Mouse (Mus musculus) kidney, postnatal 14 days (tissue): Measurements from ENCODE around the gene Trak1.

ENCODE experiments used
- DNase-seq: peaks from one replicate; pipeline ENCODE4 v3.0.0; 2022; ENCODE audit warnings: mixed read lengths

Gene Trak1

DNA sequence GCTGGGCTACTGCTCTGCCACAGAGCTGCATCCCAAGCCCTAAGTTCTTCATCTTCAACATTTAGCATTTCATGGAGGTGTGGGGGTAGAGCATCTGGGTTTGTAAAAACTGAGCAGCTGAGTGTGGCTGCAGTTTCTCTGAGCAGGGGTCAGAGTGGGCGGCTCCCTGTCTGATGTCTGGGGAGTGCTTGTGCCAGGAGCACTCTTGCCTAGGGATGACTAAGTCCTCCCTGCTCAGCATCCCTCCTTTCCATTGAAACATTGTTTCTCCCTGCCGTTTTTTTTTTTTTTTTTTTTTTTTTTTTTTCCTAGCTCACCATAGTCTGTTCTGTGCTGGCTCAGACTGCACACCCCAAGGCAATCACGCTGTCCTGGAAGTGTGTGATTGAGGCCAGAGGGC is 53.3 kb downstream of the Trak1 start:
- DNase-seq: no peak

- DNase-seq: no peak
Observed at GRCm38 (mm10) chr9:121351388-121352078, 54.2 kb downstream of the Trak1 start.

- DNase-seq: no peak
Observed at GRCm38 (mm10) chr9:121352131-121352606, 54.9 kb downstream of the Trak1 start.

- DNase-seq: no peak
Observed at GRCm38 (mm10) chr9:121352726-121353125, 55.4 kb downstream of the Trak1 start.

DNA sequence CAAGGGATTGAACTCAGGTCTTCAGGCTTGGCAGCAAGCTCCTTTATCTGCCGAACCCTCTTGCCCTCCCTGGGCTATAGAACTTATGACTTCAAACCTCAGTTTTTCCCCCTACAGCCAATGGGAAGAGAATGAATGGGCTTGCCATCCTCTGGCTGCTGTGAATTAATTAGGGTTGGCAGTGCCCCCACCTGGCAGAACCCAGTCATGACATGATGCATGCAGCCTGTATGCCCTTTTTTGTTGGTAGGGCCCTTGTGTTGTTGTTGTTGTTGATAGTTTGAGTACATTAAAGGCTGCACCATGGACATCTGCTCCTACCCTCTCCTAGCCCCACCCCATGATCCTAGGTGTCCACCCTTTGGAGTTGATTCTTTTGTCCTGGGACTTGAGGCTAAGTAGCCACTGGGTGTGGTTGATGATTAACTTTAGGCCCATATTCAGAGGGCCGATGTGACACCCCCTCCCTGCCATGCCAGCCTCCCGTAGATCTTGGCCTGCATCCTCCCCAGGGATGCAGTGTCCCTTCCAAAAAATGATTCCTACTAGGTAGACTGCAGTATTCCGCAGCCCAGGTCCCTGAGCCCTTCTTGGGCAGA is 57.6 kb downstream of the Trak1 start:
- DNase-seq: no peak

- peak; percentile 54 for DNase-seq
Observed at GRCm38 (mm10) chr9:121355431-121356141, 58.3 kb downstream of the Trak1 start.

DNA sequence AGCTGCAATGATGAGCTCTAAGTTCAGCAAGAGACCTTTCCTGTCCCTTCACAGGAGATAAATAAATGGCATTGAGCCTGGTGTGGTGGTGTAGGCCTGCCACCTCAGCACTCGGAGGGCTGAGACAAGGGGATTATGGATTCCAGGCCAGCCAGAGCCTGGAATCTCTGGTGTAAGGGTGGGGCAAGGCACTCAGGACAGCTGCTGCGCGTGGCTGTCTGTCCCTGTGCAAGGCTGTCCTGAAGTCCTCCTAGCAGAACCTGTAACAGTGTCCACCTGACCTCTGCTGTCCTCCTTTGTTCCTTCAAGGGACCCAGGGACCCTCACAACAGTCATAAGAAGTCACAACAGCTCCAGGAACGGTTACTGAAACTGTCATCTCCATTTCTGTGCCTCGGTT is 59.8 kb downstream of the Trak1 start:
- DNase-seq: no peak

DNA sequence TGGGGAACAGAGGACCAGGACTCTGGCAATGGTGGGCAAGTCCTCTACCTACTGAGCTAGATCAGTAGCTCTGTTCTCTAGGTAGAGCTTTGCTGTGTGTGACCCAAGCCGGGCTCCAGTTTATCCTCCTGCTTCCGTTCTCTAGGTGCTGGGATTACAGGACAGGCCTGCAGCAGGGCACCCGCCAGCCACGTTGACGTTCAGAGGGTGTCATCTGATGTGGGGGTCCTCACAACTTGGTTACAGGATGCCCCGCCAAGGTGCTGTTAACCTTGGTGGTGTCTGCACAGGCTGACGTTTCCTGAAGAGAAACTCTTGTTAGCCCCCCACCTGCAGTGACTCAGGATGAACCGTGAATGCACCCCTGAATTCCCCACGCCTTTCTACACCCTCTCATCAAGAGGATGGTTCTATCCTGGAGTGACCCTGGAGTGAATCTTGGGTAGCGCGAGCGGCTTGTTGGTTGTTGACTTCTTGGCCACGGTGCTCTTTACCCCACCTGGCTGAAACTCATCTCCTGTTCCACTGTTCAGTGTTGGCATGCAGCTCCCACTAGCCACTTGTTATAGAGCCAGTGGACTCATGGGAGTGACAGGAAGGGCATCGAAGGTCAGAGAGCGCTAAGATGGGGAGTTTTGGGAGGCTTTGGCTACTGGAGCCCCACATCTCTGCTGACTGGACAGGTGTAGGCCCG is 60.4 kb downstream of the Trak1 start:
- no peak for DNase-seq

GRCm38 (mm10) chr9:121358418-121358817 is 61.1 kb downstream of the Trak1 start:
- no peak for DNase-seq

DNA sequence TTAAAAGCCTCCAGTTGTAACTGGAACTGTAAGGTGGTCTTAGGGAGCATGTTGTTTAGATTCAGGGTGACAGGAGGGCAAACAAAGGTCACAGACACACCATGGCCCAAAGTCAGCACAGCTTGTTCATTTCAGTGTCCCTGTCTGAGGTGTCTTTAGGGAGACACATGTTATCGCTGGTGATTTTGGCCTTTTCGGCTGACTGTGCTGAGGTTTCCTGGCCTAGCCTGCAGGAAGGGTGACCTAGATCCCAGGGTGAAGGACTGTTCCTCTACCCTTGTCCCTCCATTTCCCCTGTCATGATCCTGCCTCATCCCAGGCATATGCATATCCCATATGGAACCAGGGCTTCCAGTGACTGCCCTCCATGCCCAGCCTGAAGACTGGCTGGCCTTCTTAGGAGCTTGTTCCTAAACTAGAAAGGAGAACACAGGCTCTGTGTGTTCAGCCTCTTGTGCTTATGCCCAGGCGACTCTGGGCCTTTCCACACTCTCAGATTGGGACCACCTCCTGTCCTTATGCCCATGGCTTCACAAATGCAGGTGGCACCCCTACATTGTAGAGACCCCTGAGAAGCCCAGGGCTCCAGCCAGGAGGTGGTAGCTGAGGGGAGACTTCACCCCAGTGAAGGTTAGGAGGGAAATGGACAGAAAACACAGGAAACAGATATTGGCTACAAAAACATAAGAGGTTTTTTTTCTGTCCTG is 62.1 kb downstream of the Trak1 start:
- no peak for DNase-seq

- DNase-seq: no peak
Observed at GRCm38 (mm10) chr9:121360327-121360954, 63.1 kb downstream of the Trak1 start.

GRCm38 (mm10) chr9:121361010-121361409 is 63.7 kb downstream of the Trak1 start:
- DNase-seq: no peak

DNA sequence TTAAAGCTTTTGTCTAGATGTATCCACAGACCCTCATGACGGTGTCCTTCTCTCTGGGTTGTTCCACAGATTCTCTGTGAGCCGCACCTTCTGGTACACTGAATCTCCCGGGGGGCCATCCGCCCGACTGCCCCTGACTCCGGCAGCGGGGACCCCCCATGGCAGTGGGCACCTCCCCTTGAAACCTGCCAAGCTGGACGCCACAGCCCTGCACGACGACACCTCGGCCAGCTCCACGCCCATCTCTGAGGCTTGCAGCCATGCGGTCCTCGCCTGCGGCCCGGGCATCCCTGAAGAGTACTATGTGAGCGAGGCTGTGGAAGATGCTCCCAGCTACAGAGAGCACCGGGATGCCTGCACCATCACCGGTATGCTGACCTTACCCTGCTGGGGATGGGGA is 66.6 kb downstream of the Trak1 start:
- DNase-seq: no peak

GRCm38 (mm10) chr9:121366135-121366863 is 69.0 kb downstream of the Trak1 start:
- no peak for DNase-seq

GRCm38 (mm10) chr9:121366864-121367245 is 69.6 kb downstream of the Trak1 start:
- no peak for DNase-seq

DNA sequence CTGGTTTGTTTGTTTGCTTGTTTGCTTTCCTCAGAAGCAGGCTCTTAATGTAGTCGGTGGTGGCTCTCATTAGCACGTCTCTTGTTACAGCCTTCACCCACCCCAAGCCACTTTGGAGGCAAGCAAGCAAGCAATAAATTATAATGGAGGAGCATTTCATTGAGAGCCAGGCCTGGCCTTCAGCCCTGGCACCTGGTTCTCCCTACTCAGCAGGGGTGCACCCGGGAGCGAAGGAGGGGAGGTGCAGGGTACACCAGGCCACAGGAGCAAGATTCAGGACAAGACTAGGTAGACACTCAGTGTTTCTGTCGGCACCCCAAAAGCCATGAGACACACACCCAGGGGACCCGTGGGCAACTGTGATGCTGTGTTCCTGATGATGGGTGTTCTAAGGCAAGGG is 72.3 kb downstream of the Trak1 start:
- no peak for DNase-seq

DNA sequence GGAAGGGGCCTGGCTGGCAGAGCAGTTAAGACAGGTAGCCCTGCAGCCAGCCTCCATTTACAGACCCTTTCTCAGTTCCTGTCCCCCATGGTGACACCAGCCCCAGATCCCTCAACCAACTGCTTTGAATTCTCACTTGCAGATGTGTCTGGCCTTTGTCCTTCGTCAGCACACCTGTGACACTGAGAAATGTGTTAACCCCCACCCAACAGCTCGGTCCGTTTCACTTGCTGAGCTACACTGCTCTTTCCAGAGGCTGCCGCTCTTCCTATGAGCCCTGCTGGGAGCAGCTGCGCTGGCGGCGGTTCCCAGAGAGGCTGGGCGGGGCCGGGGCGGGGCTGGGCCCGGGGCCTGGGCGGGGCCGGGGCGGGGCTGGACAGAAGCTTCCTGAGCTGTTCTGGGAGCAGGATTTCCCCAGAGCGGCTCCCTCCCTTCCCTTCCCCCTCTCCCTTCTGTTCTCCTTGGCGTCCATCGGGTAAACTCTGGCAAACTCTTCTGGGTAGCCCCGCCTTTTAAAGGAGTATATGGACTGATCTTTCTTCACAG is 74.1 kb downstream of the Trak1 start:
- peak; percentile 91 for DNase-seq

DNA sequence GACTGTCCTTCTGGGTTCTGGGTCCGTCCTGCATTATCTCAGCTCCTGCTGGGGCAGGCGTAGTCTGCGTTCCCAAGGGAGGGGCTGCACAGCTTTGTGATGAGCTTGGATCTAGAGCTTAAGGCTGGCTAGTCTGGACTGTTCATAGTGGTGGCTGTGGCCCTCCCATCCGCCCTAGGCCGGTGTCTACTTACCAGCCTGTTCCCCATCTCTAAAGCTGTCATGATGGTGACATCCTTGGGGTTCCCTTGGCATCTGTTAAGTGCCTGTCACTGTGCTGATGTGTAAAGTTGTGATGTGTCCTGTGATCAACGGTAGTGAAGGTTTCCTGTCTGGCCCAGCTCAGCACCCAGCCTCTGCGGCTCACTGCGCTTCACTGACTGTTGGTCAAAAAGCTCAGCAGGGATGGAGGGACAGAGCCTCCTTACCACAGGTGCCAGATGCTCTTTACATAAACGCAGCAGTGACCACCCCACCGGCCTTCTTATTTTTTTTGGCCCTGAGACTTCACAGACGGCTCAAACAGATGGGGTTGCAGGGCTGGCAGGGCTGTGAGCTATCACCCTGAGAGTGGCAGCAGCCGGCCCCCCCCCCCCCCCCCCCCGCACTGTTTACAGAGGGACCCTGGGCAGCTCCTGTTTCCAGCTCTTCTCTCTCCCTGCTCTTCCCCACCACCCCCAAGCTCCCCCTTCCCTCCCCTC is 74.8 kb downstream of the Trak1 start:
- DNase-seq: no peak

DNA sequence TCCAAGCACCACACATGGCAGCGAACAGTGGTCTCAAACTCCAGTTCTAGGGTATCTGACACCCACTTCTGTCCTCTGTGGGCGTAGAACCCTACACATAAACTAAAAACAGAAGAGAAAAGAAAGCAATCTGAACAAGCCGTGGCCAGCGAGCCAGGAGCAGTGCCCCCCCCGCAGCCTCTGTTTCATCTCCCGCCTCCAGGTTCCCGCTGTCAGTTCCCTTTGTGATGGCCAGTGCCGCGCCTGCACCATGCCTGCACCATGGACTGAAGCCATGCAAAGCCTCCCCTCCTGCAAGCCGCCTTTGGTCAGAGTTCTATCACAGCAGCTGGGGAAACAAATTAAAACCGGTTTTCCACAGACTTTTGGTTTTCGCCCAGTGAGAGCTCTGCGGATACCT is 75.8 kb downstream of the Trak1 start:
- DNase-seq: no peak

DNA sequence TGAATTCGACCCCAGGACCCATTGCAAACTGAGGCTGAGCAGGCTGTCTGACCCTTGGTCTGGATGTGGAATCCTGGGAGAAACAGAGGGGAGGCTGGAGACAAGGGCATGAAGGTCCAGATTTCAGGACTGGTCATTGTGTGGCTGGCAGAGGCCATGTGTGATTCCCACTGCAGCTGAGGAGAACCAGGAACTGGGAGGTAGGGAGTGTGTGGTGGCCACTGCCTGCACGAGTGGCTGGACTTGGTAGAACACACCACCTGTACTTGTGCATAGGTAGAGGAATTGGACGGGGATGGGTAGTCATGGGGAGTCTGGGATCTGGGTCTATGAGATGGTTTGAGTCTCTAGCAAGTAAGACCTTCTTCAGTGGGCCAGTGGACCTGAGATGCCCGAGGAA is 76.2 kb downstream of the Trak1 start:
- DNase-seq: no peak
